Mouse (Mus musculus) adrenal gland, postnatal 14 days (tissue): ENCODE measurements at regions not wholly inside any gene's neighbourhood (a gene's known extent, or its start where the extent isn't known, plus 50 kb on each side); places are given as distances from the start of the nearest gene placed in this dataset.
"Not testable (repeated sequence)": the region's sequence is repeated elsewhere in the genome, so short reads cannot be mapped to it uniquely, and the experiment has no call there.

Experiments used
- DNase-seq: peaks from one replicate; pipeline ENCODE4 v3.0.0; 2021; ENCODE audit warnings: mixed read lengths

- DNase-seq, result no peak
These were observed 237.0 kb downstream of the Impad1 start for GRCm38 (mm10) chr4:4556126-4556525.

DNA sequence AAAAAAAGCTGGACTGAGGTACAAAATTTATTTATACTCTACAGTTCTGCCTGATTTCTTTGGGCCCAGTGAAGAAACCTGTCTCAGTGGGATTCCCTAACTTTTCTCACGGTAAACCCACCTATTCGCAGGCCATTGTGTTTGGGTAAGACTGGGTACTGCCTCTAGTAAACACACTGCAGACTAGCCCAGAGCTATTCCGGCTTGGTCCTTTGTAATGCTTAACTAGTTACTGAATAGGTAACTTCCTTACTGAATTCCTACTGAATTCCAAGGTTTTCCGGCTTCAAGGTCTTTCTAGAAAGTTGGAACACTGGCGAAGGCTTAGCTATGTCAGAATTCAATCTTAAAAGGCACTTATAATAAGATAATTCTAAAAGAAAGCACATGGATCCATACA, 242.9 kb downstream of the Impad1 start:
- DNase-seq, result no peak

DNA sequence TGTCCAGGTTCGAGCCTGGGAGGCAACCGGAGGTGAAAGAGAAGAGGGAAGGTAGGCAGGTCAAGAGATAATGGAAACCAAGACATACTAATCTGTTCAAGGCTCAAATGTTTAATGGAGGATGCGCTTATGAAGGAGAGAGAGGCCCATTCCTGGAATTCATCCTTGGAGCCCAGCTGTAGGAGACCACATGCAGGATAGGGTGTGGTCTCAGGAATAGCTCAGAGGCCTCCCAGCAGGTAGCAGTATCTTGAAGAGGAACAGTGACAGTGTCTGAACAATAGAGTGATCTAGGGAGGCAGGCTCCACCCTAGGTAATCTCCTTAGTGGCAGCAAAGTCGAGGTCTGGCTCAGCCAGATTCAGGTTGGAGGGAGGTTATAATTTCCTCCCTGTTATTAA, 243.3 kb downstream of the Impad1 start:
- no peak for DNase-seq

- DNase-seq, result no peak
These were observed 255.9 kb downstream of the Impad1 start for GRCm38 (mm10) chr4:4537172-4537753.

DNA sequence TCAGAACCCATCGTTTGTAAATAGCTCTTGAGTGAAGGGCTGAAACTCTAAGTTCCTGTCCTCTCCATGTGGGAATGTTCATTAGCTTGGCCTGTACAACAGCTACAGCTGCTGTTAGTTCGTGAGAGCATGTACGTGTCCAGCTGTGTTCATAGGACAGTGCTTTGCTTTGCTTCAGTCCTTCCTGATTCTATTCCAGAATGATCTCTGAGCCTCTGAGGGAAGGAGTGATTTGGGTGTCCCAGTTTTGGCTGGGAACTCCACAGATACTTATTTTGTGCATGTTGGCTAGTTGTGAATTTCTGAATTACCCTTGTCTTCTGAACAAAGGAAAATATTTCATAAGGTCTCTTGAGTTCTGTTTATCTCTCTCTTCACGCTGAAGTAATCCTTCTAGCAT, 261.0 kb downstream of the Impad1 start:
- no peak for DNase-seq

DNA sequence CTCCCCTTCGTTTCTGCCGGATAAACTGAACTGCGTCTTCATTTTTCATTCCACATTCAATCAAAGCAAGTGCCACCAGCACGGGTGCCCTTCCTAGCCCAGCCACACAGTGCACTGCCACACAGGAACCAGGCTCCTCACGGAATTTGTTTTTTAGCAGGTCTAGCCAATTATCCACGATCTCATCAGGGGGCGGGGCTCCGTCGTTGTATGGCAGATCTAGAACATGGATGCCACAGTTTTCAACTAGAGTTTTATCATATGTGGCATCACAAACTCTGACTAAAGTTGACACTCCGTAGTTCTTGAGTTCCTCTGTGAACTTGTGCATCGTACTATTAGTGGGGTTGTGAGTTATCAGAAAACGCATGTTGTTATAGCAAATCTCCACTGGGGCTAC, 264.8 kb downstream of the Impad1 start:
- DNase-seq, result no peak

DNA sequence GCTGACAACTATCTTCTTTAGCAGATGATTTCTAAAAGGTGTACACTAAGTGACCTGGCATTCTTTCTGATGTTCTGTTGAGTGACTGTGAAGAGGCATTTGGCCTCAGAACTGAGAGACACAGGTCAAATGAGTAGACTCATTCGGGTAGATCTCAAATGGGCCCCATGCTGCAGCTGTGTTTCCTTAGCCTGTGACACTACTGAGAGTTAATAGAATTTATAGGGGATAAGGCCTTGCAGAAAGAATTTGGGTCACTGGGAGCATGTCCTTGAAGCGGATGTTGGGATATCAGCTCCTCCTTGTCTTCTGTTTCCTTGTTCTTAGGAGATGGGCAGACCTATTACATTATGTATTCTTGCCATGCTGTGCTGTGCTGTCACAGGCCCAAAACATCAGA, 271.4 kb downstream of the Impad1 start:
- DNase-seq, result no peak

GRCm38 (mm10) chr4:4518741-4519140, 274.4 kb downstream of the Impad1 start:
- DNase-seq, result no peak

DNA sequence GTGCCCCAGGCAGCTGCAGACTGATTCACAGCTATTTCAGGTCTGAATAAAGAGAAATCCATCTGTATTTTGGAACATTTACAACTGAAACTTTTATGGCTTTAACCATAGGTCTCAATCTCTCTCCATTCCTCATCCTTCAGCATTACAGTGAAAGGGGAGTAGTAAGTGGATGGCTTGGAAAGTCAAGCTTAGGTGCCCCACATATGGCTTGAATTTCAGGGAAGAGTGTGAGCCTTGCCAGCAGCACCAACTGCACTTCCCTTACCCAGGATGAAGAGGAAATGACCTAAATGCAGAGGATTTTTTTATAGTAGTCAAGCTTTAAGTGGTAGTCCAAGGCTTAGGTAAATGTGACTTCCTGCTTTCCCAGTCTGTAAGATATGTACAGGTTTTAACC, 279.8 kb downstream of the Impad1 start:
- DNase-seq, result no peak

DNA sequence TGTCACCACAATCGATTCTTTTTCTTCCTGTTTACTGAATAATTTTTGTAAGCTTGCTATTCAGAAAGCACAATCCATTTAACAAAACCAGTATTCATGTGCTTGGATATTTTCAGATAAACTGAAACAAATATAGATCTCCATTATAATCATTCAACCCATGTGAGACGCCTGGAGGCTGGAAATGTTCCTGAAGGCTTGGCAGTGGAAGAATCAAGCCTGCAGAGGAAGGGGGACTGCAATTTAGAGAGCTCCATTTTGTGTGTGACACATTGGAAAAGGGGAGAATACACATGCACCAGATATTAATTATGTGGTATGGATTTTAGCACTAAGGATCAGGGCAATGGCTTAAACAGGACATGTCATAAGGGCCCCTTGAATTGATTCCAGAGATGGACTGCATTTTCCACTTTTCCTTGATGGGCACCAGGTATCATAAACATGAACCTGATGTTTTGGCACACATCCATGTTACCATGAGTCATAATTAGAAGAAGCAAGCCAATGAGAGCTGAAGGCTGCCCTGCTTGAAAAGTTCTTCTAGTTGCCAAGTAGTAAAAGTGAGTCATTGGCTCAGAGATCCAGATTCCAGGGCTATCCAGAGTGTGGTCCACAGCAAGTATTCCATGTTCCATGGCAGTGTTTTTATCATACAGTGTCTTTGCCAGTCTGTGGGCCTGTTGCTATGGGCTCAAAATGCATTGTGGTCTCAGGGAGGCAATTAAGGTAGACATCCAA, 282.8 kb downstream of the Impad1 start:
- DNase-seq, result no peak

DNA sequence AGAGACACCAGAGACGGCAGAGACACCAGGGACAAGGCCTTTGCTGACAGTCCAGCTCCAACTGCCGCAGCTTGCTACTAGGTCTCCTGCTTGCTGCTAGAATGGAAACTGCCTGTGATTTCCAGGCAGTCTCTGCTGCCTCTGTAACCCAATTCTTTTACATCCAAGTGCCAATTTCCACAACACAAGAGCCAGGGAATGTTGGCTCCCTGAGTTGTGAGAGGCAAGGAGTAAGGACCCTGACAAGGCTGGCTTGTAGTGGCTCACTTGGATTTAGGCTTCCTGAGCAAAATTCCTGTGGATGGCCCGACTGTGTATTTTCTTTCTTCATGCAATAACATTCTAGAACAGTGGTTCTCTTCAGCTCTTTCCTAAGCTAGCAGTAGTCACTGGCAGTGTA, 283.9 kb downstream of the Impad1 start:
- no peak for DNase-seq

DNA sequence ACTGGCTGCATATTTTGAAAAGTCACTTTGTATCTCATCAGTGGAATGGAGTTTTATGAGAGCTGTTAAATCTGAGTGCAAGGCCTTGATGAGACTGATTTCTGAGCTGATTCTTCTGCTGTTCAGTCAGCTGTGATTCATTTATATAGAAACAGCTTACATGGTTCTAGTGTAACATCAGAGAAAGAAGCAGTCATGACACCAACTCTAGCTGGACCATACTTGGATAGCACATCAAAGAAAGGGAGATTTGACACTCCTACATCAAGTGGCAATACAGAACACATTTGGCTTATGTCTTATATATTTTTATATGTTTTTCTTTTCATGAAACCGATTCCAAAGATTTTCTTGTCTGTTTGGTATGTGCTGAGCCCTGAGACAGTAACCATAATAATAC, 296.0 kb downstream of the Impad1 start:
- DNase-seq, result no peak

GRCm38 (mm10) chr4:4496181-4496580, 297.0 kb downstream of the Impad1 start:
- no peak for DNase-seq

DNA sequence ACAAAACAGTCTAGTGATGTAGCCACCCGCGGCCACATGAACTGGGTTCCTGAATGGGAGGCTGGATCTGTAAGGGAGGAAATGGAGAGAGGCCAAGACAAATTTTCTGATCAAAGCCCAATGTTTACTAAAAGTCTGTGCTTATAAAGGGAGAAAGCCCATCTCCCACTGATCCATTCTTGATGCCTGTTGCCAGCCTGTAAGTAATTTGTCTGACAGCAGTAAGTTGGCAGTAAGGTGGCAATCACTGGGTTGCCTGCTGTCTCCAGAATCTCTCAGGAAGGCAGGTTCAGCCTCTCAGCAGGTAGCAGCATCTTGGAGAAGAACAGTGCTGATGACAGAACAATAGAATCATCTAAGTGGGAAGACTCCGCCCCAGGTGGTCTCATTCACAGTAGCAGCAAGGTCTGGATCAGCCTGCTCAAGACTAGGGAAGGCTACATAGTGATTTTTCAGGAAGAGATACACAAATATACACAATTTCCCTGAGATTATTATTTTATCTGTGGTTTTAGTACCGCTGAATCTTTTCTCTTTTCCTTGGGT, 327.9 kb downstream of the Impad1 start:
- DNase-seq, result no peak

GRCm38 (mm10) chr4:4464130-4464700, 328.9 kb downstream of the Impad1 start:
- DNase-seq, result no peak

DNA sequence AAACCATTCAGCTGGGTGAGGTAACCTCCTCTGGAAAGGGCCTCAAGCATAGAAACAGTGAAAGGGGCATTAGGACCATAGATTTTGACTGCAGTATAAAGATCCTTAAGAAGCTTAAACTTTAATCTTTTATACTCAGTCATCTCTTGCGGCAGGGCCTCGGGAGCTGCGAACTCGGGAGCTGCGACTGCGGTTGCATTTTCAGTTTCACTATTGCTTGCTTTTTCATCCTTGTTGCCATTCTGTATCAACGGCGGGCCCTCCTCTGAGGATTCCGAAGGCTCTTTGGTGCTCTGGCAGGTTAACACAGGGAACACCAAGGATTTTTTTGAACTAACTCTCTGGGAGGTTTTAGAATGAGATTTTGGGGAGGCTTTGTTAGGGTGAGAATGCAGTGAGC, 333.9 kb downstream of the Impad1 start:
- DNase-seq, result no peak

- no peak for DNase-seq
These were observed 343.1 kb downstream of the Impad1 start for GRCm38 (mm10) chr4:4450104-4450503.

GRCm38 (mm10) chr4:4442650-4443049, 350.5 kb downstream of the Impad1 start:
- no peak for DNase-seq

GRCm38 (mm10) chr4:4437559-4437958, 355.6 kb downstream of the Impad1 start:
- no peak for DNase-seq

- DNase-seq, result not testable (repeated sequence)
These were observed 347.2 kb upstream of the Sdr16c6 start for GRCm38 (mm10) chr4:4424526-4424925.

DNA sequence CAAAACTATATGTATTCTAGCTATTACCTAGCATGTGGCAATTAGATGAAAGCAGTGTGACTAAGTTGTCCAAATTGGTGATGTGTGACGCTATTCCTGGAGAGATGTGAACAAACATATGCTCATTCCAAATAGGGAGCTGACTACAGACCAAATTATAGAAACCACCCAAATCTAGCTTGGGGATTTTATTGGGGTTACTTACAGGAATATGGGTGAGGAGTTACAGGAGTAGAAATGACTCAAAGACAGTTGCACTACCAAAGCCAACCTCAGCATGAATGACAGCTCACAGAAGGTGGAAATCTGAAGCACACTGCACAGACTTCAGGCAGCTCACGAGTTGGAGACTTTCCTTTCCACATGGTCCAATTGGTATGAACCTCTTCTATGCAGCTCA, 326.5 kb upstream of the Sdr16c6 start:
- no peak for DNase-seq

- no peak for DNase-seq
These were observed 320.1 kb upstream of the Sdr16c6 start for GRCm38 (mm10) chr4:4397410-4397809.

DNA sequence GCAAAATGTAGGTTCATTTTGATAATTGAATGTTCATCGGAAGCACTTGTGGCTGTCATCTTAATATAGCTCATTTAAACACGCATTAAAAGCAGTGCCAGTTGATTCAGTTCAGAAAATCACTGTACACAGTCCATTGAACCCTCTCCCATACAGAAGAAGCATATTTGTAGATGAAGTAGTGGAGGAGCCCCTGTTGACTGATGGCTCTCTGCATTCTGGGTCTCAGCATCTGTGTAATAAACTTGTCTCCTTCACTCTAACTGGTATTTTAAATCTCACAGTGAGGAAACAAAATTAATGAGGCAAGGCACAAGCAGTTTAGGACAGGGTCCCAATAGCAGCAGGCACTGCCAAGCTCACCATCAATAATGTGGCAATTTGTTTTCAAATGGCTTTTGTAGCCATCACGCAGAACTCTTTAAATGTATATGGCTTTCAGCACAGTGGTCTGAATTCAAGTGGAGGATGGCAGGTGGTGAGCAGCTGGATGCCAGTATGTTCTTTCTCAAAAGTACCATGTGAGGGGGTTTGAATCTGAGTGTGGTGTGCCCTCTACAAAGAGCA, 302.8 kb upstream of the Sdr16c6 start:
- DNase-seq, result no peak
